Mouse (Mus musculus) thymus, adult 18-20 months (tissue): ENCODE data around the gene Gm10061.
"Not testable (repeated sequence)": the region's sequence is repeated elsewhere in the genome, so short reads cannot be mapped to it uniquely, and the experiment has no call there.

Source experiments
- DNase-seq, 2 experiments: peaks; one replicate each; pipeline ENCODE4 v3.0.0; 2022; ENCODE audit warnings: mixed read lengths in 2 of 2

Gene Gm10061

GRCm38 (mm10) chr16:89150786-89151185 lies at the start of gene Gm10061:
Gene Gm10061, plus strand, starts transcription at chr16:89151086.
- DNase-seq, result no peak

- DNase-seq, result no peak
Measured at GRCm38 (mm10) chr16:89140551-89140950, 10.3 kb upstream of the Gm10061 start, which contains the start of gene Gm6358. Gene Gm6358, plus strand, starts transcription at chr16:89140851.

- no peak for DNase-seq
Measured at GRCm38 (mm10) chr16:89157652-89158051, 6.8 kb downstream of the Gm10061 start, which contains the start of gene Gm9789. Gene Gm9789, plus strand, starts transcription at chr16:89157952.

GRCm38 (mm10) chr16:89169190-89169589 lies 18.3 kb downstream of the Gm10061 start, which contains the start of gene Gm7735:
Gene Gm7735, plus strand, starts transcription at chr16:89169490.
- DNase-seq, result not testable (repeated sequence)

GRCm38 (mm10) chr16:89174435-89174834 lies 23.5 kb downstream of the Gm10061 start, which contains the start of gene 1110057P08Rik:
Gene 1110057P08Rik, plus strand, starts transcription at chr16:89174735.
- DNase-seq, result no peak

- no peak for DNase-seq
Measured at GRCm38 (mm10) chr16:89188621-89189020, 37.7 kb downstream of the Gm10061 start.
